Mouse (Mus musculus) CH12F3 (cell line): Measurements from ENCODE around the gene Hoxb4.

Source experiments
- in situ Hi-C: fragments of 300-500 bp; cut with MboI; formaldehyde crosslinking; loops from 2 replicates; pipeline ENCODE4 v1.14.3; 2020; ENCODE audit warnings: low sequenced_read_pairs

Hoxb4 gene

GRCm38 (mm10) chr11:96284041-96284749 is 33.9 kb upstream of the Hoxb4 start:
- in situ Hi-C loops = loop anchor here (25.0 kb wide), 1 partner anchor 578 kb away; no protein-coding TSS in a partner anchor

- in situ Hi-C loops = loop anchor here (25.0 kb wide), 1 partner anchor 577 kb away; no protein-coding TSS in a partner anchor
Measured at GRCm38 (mm10) chr11:96284774-96285734, 33.0 kb upstream of the Hoxb4 start.

GRCm38 (mm10) chr11:96285771-96286738 is 32.0 kb upstream of the Hoxb4 start, which contains the start of gene Hoxb7:
Hoxb7 (plus strand) TSS chr11:96286623.
- in situ Hi-C loops = loop anchor here (25.0 kb wide), 1 partner anchor 576 kb away; no protein-coding TSS in a partner anchor

- in situ Hi-C loops = loop anchor here (25.0 kb wide), 1 partner anchor 575 kb away; no protein-coding TSS in a partner anchor
Measured at GRCm38 (mm10) chr11:96286739-96287385, 31.2 kb upstream of the Hoxb4 start.

- in situ Hi-C loops = loop anchor here (25.0 kb wide), 1 partner anchor 575 kb away; no protein-coding TSS in a partner anchor
Measured at GRCm38 (mm10) chr11:96287411-96287810, 30.7 kb upstream of the Hoxb4 start.

- in situ Hi-C loops = loop anchor here (25.0 kb wide), 1 partner anchor 574 kb away; no protein-coding TSS in a partner anchor
Measured at GRCm38 (mm10) chr11:96288455-96289221, 29.4 kb upstream of the Hoxb4 start.

- in situ Hi-C loops = loop anchor here (25.0 kb wide), 1 partner anchor 573 kb away; no protein-coding TSS in a partner anchor
Measured at GRCm38 (mm10) chr11:96289293-96289692, 28.8 kb upstream of the Hoxb4 start.

- in situ Hi-C loops = loop anchor here (25.0 kb wide), 1 partner anchor 572 kb away; no protein-coding TSS in a partner anchor
Measured at GRCm38 (mm10) chr11:96289837-96290236, 28.2 kb upstream of the Hoxb4 start.

GRCm38 (mm10) chr11:96290705-96291355 is 27.2 kb upstream of the Hoxb4 start:
- in situ Hi-C loops = loop anchor here (25.0 kb wide), 1 partner anchor 571 kb away; no protein-coding TSS in a partner anchor

- in situ Hi-C loops = loop anchor here (25.0 kb wide), 1 partner anchor 570 kb away; no protein-coding TSS in a partner anchor
Measured at GRCm38 (mm10) chr11:96291681-96292564, 26.1 kb upstream of the Hoxb4 start, which contains the start of gene Hoxb6. Hoxb6 (plus strand) TSS chr11:96292476.

- in situ Hi-C loops = loop anchor here (25.0 kb wide), 1 partner anchor 570 kb away; no protein-coding TSS in a partner anchor
Measured at GRCm38 (mm10) chr11:96292565-96293301, 25.3 kb upstream of the Hoxb4 start.

GRCm38 (mm10) chr11:96293302-96293921 is 24.7 kb upstream of the Hoxb4 start:
- in situ Hi-C loops = loop anchor here (25.0 kb wide), 1 partner anchor 569 kb away; no protein-coding TSS in a partner anchor

GRCm38 (mm10) chr11:96294245-96295091 is 23.6 kb upstream of the Hoxb4 start:
- in situ Hi-C loops = loop anchor here (25.0 kb wide), 1 partner anchor 568 kb away; no protein-coding TSS in a partner anchor

- in situ Hi-C loops = loop anchor here (25.0 kb wide), 1 partner anchor 567 kb away; no protein-coding TSS in a partner anchor
Measured at GRCm38 (mm10) chr11:96295092-96295835, 22.8 kb upstream of the Hoxb4 start.
